Mouse (Mus musculus): ENCODE results near the gene 2010111I01Rik. TPM values are rescaled to one million over a fixed set of nuclear protein-coding genes. Genes with fewer than 3 reads are reported as not detected.
"Not testable (repeated sequence)": the region's sequence is repeated elsewhere in the genome, so short reads cannot be mapped to it uniquely, and the experiment has no call there.

The 2010111I01Rik gene
- polyA plus RNA-seq, 1 experiment from 2014 or later: 27.7 TPM

- Histone ChIP-seq H3K27me3 (no peaks in the 10 kb centered on the region), H3K27ac (replicated peaks) (no peak overlapping the region), H3K4me1 (replicated peaks) (no peaks in the 10 kb centered on the region), H3K4me2 (no peak overlapping the region), H3K36me3 (no peaks in the 10 kb centered on the region), H3K9ac (no peak overlapping the region), H3K9me3 (no peaks in the 10 kb centered on the region), H3K4me3 (no peak overlapping the region)
- no peak for ATAC-seq (ENCODE audit: low FRiP score, low read depth)
- WGBS: 75% methylated on average over 9 of the region's 9 CpGs
These were observed 109.4 kb downstream of the 2010111I01Rik start for GRCm38 (mm10) chr13:63073911-63074675.

GRCm38 (mm10) chr13:63074676-63074991, 109.9 kb downstream of the 2010111I01Rik start:
- 84% methylated on average over 3 of the region's 3 CpGs for WGBS
- no peak overlapping the region for H3K27ac ChIP-seq (replicated peaks)
- H3K27me3 ChIP-seq: no peaks in the 10 kb centered on the region
- H3K36me3 ChIP-seq: no peaks in the 10 kb centered on the region
- no peaks in the 10 kb centered on the region for H3K9me3 ChIP-seq
- H3K4me3 ChIP-seq: no peak overlapping the region
- H3K4me1 ChIP-seq (replicated peaks): no peaks in the 10 kb centered on the region
- no peak overlapping the region for H3K9ac ChIP-seq
- no peak overlapping the region for H3K4me2 ChIP-seq
- no peak for ATAC-seq (ENCODE audit: low FRiP score, low read depth)

- no peak for ATAC-seq (ENCODE audit: low FRiP score, low read depth)
- Histone ChIP-seq H3K36me3 (no peaks in the 10 kb centered on the region), H3K9ac (no peak overlapping the region), H3K4me3 (no peak overlapping the region), H3K4me2 (no peak overlapping the region), H3K27ac (replicated peaks) (no peak overlapping the region), H3K9me3 (no peaks in the 10 kb centered on the region), H3K4me1 (replicated peaks) (no peaks in the 10 kb centered on the region), H3K27me3 (no peaks in the 10 kb centered on the region)
- 87% methylated on average over 2 of the region's 2 CpGs for WGBS
These were observed 110.7 kb downstream of the 2010111I01Rik start for GRCm38 (mm10) chr13:63075331-63075855.

- no peak overlapping the region for H3K4me2 ChIP-seq
- no peaks in the 10 kb centered on the region for H3K4me1 ChIP-seq (replicated peaks)
- no peaks in the 10 kb centered on the region for H3K27me3 ChIP-seq
- WGBS: 68% methylated on average over 4 of the region's 4 CpGs
- no peak overlapping the region for H3K4me3 ChIP-seq
- no peaks in the 10 kb centered on the region for H3K9me3 ChIP-seq
- no peaks in the 10 kb centered on the region for H3K36me3 ChIP-seq
- no peak overlapping the region for H3K27ac ChIP-seq (replicated peaks)
- no peak for ATAC-seq (ENCODE audit: low FRiP score, low read depth)
- H3K9ac ChIP-seq: no peak overlapping the region
These were observed 115.5 kb downstream of the 2010111I01Rik start for GRCm38 (mm10) chr13:63080191-63080590.

GRCm38 (mm10) chr13:63080823-63081222, 116.1 kb downstream of the 2010111I01Rik start:
- 82% methylated on average over 2 of the region's 2 CpGs for WGBS
- Histone ChIP-seq H3K27ac (replicated peaks) (no peak overlapping the region), H3K27me3 (no peaks in the 10 kb centered on the region), H3K9ac (no peak overlapping the region), H3K4me3 (no peak overlapping the region), H3K36me3 (no peaks in the 10 kb centered on the region), H3K9me3 (no peaks in the 10 kb centered on the region), H3K4me1 (replicated peaks) (no peaks in the 10 kb centered on the region), H3K4me2 (no peak overlapping the region)
- ATAC-seq (ENCODE audit: low FRiP score, low read depth): no peak

GRCm38 (mm10) chr13:63082555-63083136, 118.0 kb downstream of the 2010111I01Rik start:
- ATAC-seq (ENCODE audit: low FRiP score, low read depth): no peak
- Histone ChIP-seq H3K36me3 (no peaks in the 10 kb centered on the region), H3K9ac (no peak overlapping the region), H3K4me3 (no peak overlapping the region), H3K9me3 (no peaks in the 10 kb centered on the region), H3K4me1 (replicated peaks) (no peaks in the 10 kb centered on the region), H3K27ac (replicated peaks) (no peak overlapping the region), H3K27me3 (no peaks in the 10 kb centered on the region), H3K4me2 (no peak overlapping the region)
- WGBS: 71% methylated on average over 5 of the region's 5 CpGs

GRCm38 (mm10) chr13:63083139-63083538, 118.4 kb downstream of the 2010111I01Rik start:
- not testable (repeated sequence) for H3K27me3 ChIP-seq; ATAC-seq (ENCODE audit: low FRiP score, low read depth); H3K27ac ChIP-seq (replicated peaks); H3K4me3 ChIP-seq; H3K4me2 ChIP-seq; H3K9me3 ChIP-seq; H3K36me3 ChIP-seq; H3K9ac ChIP-seq; H3K4me1 ChIP-seq (replicated peaks)
- 79% methylated on average over 7 of the region's 7 CpGs for WGBS

- Histone ChIP-seq H3K27me3 (no peaks in the 10 kb centered on the region), H3K27ac (replicated peaks) (no peak overlapping the region)
These were observed 119.0 kb downstream of the 2010111I01Rik start for GRCm38 (mm10) chr13:63083663-63084062.

GRCm38 (mm10) chr13:63087865-63088683, 123.4 kb downstream of the 2010111I01Rik start:
- no peak for ATAC-seq (ENCODE audit: low FRiP score, low read depth)
- WGBS: 93% methylated on average over 7 of the region's 7 CpGs
- Histone ChIP-seq H3K4me3 (no peak overlapping the region), H3K4me1 (replicated peaks) (no peaks in the 10 kb centered on the region; the same call in 1 of the 2 replicates), H3K27ac (replicated peaks) (no peak overlapping the region), H3K9me3 (no peaks in the 10 kb centered on the region), H3K36me3 (no peaks in the 10 kb centered on the region), H3K4me2 (no peak overlapping the region), H3K27me3 (no peaks in the 10 kb centered on the region), H3K9ac (no peak overlapping the region)

More at GRCm38 (mm10) chr13:63083663-63084062, 119.0 kb downstream of the 2010111I01Rik start:
- H3K4me1 ChIP-seq (replicated peaks): no peaks in the 10 kb centered on the region
- H3K36me3 ChIP-seq: no peaks in the 10 kb centered on the region
- WGBS: 67% methylated on average over 8 of the region's 8 CpGs
- no peak overlapping the region for H3K4me3 ChIP-seq
- no peak for ATAC-seq (ENCODE audit: low FRiP score, low read depth)
- H3K9me3 ChIP-seq: no peaks in the 10 kb centered on the region
- no peak overlapping the region for H3K9ac ChIP-seq
- no peak overlapping the region for H3K4me2 ChIP-seq

- no peaks in the 10 kb centered on the region for H3K27me3 ChIP-seq
- 76% methylated on average over 4 of the region's 4 CpGs for WGBS
- no peak overlapping the region for H3K9ac ChIP-seq
- H3K4me2 ChIP-seq: no peak overlapping the region
- no peak overlapping the region for H3K27ac ChIP-seq (replicated peaks)
- ATAC-seq (ENCODE audit: low FRiP score, low read depth): no peak
- no peaks in the 10 kb centered on the region for H3K9me3 ChIP-seq
- peaks cover 3% of the 10 kb centered on the region; the same call in 1 of the 2 replicates for H3K4me1 ChIP-seq (replicated peaks)
- H3K4me3 ChIP-seq: no peak overlapping the region
- no peaks in the 10 kb centered on the region for H3K36me3 ChIP-seq
These were observed 124.8 kb downstream of the 2010111I01Rik start for GRCm38 (mm10) chr13:63089513-63089912.

- ATAC-seq (ENCODE audit: low FRiP score, low read depth): no peak
- no peak overlapping the region for H3K27ac ChIP-seq (replicated peaks)
- H3K9ac ChIP-seq: no peak overlapping the region
- H3K27me3 ChIP-seq: no peaks in the 10 kb centered on the region
- peaks cover 3% of the 10 kb centered on the region; the same call in 1 of the 2 replicates for H3K4me1 ChIP-seq (replicated peaks)
- no peaks in the 10 kb centered on the region for H3K9me3 ChIP-seq
- 54% methylated on average over 2 of the region's 2 CpGs for WGBS
- no peaks in the 10 kb centered on the region for H3K36me3 ChIP-seq
- no peak overlapping the region for H3K4me3 ChIP-seq
- no peak overlapping the region for H3K4me2 ChIP-seq
These were observed 126.6 kb downstream of the 2010111I01Rik start for GRCm38 (mm10) chr13:63091246-63091645.

- no peak overlapping the region for H3K4me2 ChIP-seq
- no peaks in the 10 kb centered on the region for H3K9me3 ChIP-seq
- no peak for ATAC-seq (ENCODE audit: low FRiP score, low read depth)
These were observed 127.6 kb downstream of the 2010111I01Rik start for GRCm38 (mm10) chr13:63092299-63092698.

More at GRCm38 (mm10) chr13:63092299-63092698, 127.6 kb downstream of the 2010111I01Rik start:
- WGBS: 76% methylated on average over 2 of the region's 2 CpGs
- Histone ChIP-seq H3K9ac (no peak overlapping the region), H3K4me3 (no peak overlapping the region), H3K4me1 (replicated peaks) (peaks cover 3% of the 10 kb centered on the region; the same call in 1 of the 2 replicates), H3K27me3 (no peaks in the 10 kb centered on the region), H3K36me3 (no peaks in the 10 kb centered on the region), H3K27ac (replicated peaks) (no peak overlapping the region)

All from hindbrain, embryonic 15.5 days (tissue).